In the genomic region with DNA sequence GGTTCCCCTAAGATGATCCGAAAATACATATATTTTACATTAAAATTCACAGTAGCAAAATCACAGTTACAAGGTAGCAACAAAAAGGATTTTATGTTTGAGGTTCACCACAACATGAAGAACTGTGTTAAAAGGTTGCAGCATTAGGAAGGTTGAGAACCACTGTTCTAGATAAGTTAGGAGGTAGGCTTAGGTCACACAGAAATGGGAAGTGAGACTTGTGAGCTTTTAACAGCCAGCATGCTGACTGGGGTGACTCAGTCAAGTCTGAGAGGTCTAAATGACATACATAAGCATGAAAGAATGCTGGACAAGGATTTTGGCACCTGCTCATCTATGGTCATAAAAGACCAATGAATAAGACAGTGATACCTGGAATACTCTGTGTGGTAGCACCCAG, we compare ENCODE assay signal across 14 mouse cellular contexts.
"Had no signal": no experiment of that assay in that cellular context is flagged by ENCODE, and none has a peak within 500 bp of the region (broad histone marks: within the 10 kb centered on the region; RNA-seq: fewer than 3 reads in every experiment).

No protein-coding gene starts in this region.

- H3K27me3 ChIP-seq: limb, embryonic 12.5 days; liver, embryonic 13.5 days; lung, embryonic 15.5 days; midbrain, embryonic 15.5 days had no signal

- H3K4me1 ChIP-seq: liver, embryonic 13.5 days; lung, embryonic 15.5 days; megakaryocyte, embryonic 14.5 days had no signal

- H3K27ac ChIP-seq: limb, embryonic 12.5 days; liver, embryonic 13.5 days; lung, embryonic 15.5 days; midbrain, embryonic 15.5 days had no signal

- H3K4me2 ChIP-seq: limb, embryonic 12.5 days; liver, embryonic 13.5 days; lung, embryonic 15.5 days; midbrain, embryonic 11.5 days; midbrain, embryonic 15.5 days had no signal

- H3K36me3 ChIP-seq: limb, embryonic 12.5 days; liver, embryonic 13.5 days; lung, embryonic 15.5 days; midbrain, embryonic 15.5 days had no signal

- H3K9ac ChIP-seq: limb, embryonic 12.5 days; liver, embryonic 13.5 days; liver, postnatal 0 days; lung, embryonic 15.5 days; midbrain, embryonic 15.5 days had no signal

- H3K9me3 ChIP-seq: limb, embryonic 12.5 days; liver, embryonic 13.5 days; lung, embryonic 15.5 days; megakaryocyte, embryonic 14.5 days; midbrain, embryonic 15.5 days had no signal

- ATAC-seq: liver, postnatal 0 days had no signal

- H3K4me3 ChIP-seq: limb, embryonic 12.5 days; liver, embryonic 13.5 days; lung, embryonic 15.5 days; megakaryocyte, embryonic 14.5 days; midbrain, embryonic 15.5 days had no signal

- DNase-seq: kidney, adult 2 months; kidney, postnatal 25 days; layer of hippocampus, adult 9-11 months; layer of hippocampus, postnatal 36 days; liver; liver, embryonic 13.5 days; liver, postnatal 0 days; thymus, adult 18-20 months; thymus, postnatal 14 days had no signal
